Mouse (Mus musculus): Measurements from ENCODE around the gene Grin3b.

DNA sequence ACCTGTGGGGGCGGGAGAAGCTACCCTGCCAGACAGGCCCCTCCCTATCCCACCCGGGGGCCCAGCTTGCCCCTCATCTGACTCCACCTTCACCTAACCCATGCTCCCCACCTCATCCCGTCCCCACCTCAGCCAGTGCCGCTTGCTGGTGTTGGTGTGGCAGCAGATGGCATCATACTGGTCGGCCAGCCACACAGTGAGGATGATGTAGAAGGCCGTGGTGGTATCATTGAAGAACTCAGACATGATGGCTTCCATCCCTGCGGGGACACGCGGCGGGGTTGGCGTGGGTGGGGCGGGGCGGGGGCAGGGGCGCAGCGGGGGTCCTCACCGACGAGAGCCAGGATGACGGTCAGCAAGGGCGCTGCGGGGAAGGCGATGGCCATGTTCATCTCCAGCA lies 7.5 kb downstream of the Grin3b start:
- TF ChIP-seq EP300 (optimal IDR thresholded peaks at IDR 0.05) (no peak), CTCF (IDR thresholded peaks at IDR 0.05; ENCODE audit: low read depth) (no peak)
